Mouse (Mus musculus): ENCODE measurements around the gene Kctd5.

DNA sequence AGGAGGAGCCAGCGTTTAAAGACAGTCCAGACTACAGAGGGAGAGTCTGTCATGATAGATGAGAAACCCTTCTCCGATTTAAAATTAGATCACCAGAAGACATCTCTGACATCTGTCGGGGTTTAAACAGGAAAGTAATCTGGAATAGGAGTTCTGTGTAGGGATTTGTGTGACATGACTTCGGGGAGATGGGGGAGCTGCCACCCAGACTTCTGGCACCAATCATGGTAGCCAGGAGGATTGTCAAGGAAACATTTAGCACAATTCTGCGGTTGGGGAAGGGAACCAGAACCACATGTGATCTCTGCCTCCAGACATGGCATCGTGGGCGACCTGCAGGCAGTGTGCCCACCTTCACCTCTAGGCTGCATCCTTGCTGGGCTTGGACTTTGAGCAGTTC lies 43.8 kb downstream of the Kctd5 start:
- TF ChIP-seq CTCF (IDR thresholded peaks at IDR 0.05; ENCODE audit: low read depth, low read length) (no peak), POLR2A (IDR thresholded peaks at IDR 0.05; ENCODE audit: extremely low read depth, insufficient read depth, low read length) (no peak)
